Mouse (Mus musculus) heart, embryonic 14.5 days (tissue): ENCODE measurements around the gene Eva1b. TPM values are rescaled to one million over a fixed set of nuclear protein-coding genes. Genes with fewer than 3 reads are reported as not detected.

Experiments
- polyA plus RNA-seq: library from polyadenylated mRNA; unstranded; fragments of >200 nt; fragmentation: Nextera tagmentation; extraction: Ambion mirVana; gene quantifications from 2 replicates; pipeline ENCODE4 v1.2.1, GENCODE M21; 2014

Eva1b gene
- polyA plus RNA-seq, 1 experiment from 2014 or later = 33.9 TPM

Other genes starting within 250 kb of the Eva1b start
- gene Csf3r, start 123.2 kb upstream of the Eva1b start, polyA plus RNA-seq = 1.1 and 1.5 TPM in 2 replicates
- gene Mrps15, start 100.8 kb upstream of the Eva1b start, polyA plus RNA-seq = 132 and 151 TPM in 2 replicates
- gene Oscp1, start 89.2 kb upstream of the Eva1b start, polyA plus RNA-seq = 4.6 and 6.4 TPM in 2 replicates
- 45.4 and 49.1 TPM in 2 replicates for gene Lsm10, start 51.1 kb upstream of the Eva1b start, polyA plus RNA-seq
- gene Stk40, start 43.8 kb upstream of the Eva1b start, polyA plus RNA-seq = 13.1 and 17.8 TPM in 2 replicates
- 2.5 and 2.7 TPM in 2 replicates for gene Sh3d21, start 15.7 kb downstream of the Eva1b start, polyA plus RNA-seq
- gene Thrap3, start 55.0 kb downstream of the Eva1b start, polyA plus RNA-seq = 132 and 148 TPM in 2 replicates
- 41.8 and 46.8 TPM in 2 replicates for gene Map7d1, start 108.6 kb downstream of the Eva1b start, polyA plus RNA-seq
- gene Trappc3, start 114.6 kb downstream of the Eva1b start, polyA plus RNA-seq = 17.8 and 30.5 TPM in 2 replicates
- 3.8 and 4.8 TPM in 2 replicates for gene Col8a2, start 139.0 kb downstream of the Eva1b start, polyA plus RNA-seq
- gene Adprhl2, start 174.0 kb downstream of the Eva1b start, polyA plus RNA-seq = 23.7 and 25.1 TPM in 2 replicates
- gene Tekt2, start 177.9 kb downstream of the Eva1b start, polyA plus RNA-seq = 0.89 and 0.96 TPM in 2 replicates